12 mouse cellular contexts compared by ENCODE assay signal in the genomic region with DNA sequence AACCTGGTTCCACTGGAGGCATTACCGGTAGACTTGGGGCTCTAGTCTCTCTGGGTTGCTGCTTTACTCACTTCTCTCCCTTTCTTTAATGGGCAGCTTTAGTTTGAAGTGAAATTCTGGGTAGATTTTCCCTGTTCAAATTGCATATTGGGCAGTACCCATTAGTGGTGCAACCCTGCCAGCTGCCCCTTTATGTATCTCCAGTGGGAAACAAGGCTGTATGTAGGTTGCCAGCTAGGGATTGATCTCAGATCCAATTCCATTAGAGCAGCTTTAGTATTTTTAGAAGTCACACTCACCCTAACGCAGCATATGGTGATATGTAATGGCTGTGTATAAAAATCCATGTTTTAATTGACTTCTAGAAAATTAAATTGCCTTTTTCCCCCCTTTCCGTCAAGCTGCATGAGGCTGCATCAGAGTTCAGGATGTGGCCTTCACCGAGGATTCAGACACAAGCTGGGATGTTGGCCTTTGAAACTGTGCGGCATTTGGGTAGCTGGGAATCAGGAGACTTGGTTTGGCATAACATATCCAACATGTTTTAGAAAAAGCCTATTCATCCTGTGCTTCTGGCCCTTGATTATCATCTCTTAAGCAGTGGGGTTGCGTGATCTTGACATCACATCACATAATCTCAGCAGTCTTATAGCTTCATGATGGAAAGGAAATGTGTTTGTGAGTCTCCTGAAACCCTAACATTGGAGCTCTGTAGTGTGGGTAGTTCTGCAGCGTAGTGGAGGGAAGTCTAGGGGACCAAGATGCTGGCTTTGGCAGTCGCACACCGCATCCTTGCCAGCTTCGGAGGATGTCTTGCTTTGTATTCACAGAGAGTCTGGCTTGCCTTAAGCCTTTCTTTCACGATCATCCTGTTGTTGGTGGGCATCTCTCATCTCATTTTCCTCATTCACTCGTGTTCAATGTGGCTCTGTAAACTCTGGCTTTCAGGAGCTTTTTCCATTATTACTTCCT. TPM values are rescaled to one million over a fixed set of nuclear protein-coding genes. Genes with fewer than 3 reads are reported as not detected.
A peak's percentile ranks its signal among the peaks of the same experiment; 100 is the strongest.
DNase-seq lines count a peak whose midpoint lies in the region; ATAC-seq lines count a peak whose summit lies in the region.
"Had no signal": no experiment of that assay in that cellular context is flagged by ENCODE, and none has a peak within 500 bp of the region (broad histone marks: within the 10 kb centered on the region; RNA-seq: fewer than 3 reads in every experiment).

No protein-coding gene starts in this region.

- H3K4me1 ChIP-seq in neural tube, embryonic 15.5 days, result peaks cover 18% of the 10 kb centered on the region

- H3K4me3 ChIP-seq in neural tube, embryonic 15.5 days (replicated peaks), result no peak overlapping the region
- H3K4me3 ChIP-seq: gastrocnemius, adult 2 months had no signal

- H3K36me3 ChIP-seq in neural tube, embryonic 15.5 days, result no peaks in the 10 kb centered on the region

- WGBS in neural tube, embryonic 15.5 days, result 74% methylated on average over 12 of the region's 12 CpGs

- H3K4me2 ChIP-seq in neural tube, embryonic 15.5 days, result no peak overlapping the region

- no peaks in the 10 kb centered on the region for H3K9me3 ChIP-seq in neural tube, embryonic 15.5 days (replicated peaks)

- H3K9ac ChIP-seq in neural tube, embryonic 15.5 days (replicated peaks), result no peak overlapping the region

- no peaks in the 10 kb centered on the region for H3K27me3 ChIP-seq in neural tube, embryonic 15.5 days (replicated peaks)

- H3K27ac ChIP-seq in neural tube, embryonic 15.5 days (replicated peaks), result peak overlapping the region; percentile 67
- H3K27ac ChIP-seq: gastrocnemius, adult 2 months had no signal

- 0 out of 2 replicates have a peak, but pooled peaks have one; percentile 33 for ATAC-seq in neural tube, embryonic 15.5 days (ENCODE audit: low FRiP score)
- ATAC-seq: inflammation-experienced regulatory T-cells, adult 6 months had no signal

- DNase-seq in cerebellum, adult 11 months, result peak; percentile 77
- peak; percentile 90 for DNase-seq in cerebellum, adult 9-10 months
- peak; percentile 68 to 79 for DNase-seq in layer of hippocampus, adult 18-20 months (ENCODE audit: low spot score in 2 of 2)
- DNase-seq in lung, postnatal 36 days, result no peak
- no peak for DNase-seq in heart, adult 11 months
- no peak for DNase-seq in ovary, postnatal 10 days (ENCODE audit: low spot score)
- DNase-seq: adrenal gland, adult 8-10 months; gastrocnemius, adult 2 months; lung, adult 18-20 months had no signal

RNA-seq across cellular contexts. Expression of a gene that starts 56.0 kb away (rescaled TPM):
- total RNA-seq in layer of hippocampus, adult 18-20 months (2021), result 100 to 1,000 TPM; 289 to 293 TPM
- polyA plus RNA-seq in neural tube, embryonic 15.5 days (2015; fragmentation: Nextera tagmentation; extraction: Ambion mirVana), result 107 and 111 TPM in 2 replicates
- total RNA-seq: MEL had no signal
- polyA plus RNA-seq: inflammation-experienced regulatory T-cells, adult 6 months had no signal

Comparison
In these comparisons a context has a peak if more than half of its experiments do, and no peak if none do; other contexts are left out.
1. DNase-seq: peak in cerebellum, adult 11 months (single experiment), cerebellum, adult 9-10 months (single experiment) and layer of hippocampus, adult 18-20 months (2 of 2); none in lung, postnatal 36 days (single experiment), heart, adult 11 months (single experiment) and ovary, postnatal 10 days (single experiment).